Mouse (Mus musculus): ENCODE measurements around the gene Ube3c.
A peak's percentile ranks its signal among the peaks of the same experiment; 100 is the strongest.
"Not testable (repeated sequence)": the region's sequence is repeated elsewhere in the genome, so short reads cannot be mapped to it uniquely, and the experiment has no call there.

Gene Ube3c

DNA sequence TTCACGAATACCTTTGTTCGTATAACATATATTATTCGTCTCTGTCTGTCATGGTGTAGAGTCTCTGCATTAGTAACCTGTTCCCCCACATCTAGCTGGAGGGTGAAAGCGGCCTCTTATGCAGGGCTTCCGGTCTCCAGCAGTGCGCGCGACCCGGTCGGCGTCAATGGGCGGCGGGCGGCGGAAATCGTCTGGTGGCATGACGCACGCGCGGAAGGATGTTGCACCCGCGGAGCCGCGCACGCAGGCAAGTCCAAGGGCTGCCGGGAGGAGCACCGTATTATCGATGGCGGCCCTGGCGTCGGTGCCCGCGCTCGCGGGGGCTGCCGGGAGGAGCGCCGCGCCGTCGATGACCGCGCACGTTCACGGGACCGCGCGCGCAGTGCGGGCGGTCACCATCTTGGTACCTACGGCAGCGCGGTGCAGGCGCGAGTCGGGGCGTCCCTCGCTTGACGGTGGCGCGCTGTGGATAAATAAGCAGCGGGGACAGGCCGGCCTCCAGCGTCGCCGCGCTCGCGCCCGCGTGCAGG lies at the start of gene Ube3c:
Gene Ube3c, plus strand, starts transcription at position 395 of the 530 bp plus-strand sequence.
- peak; percentile 99 for DNase-seq

DNA sequence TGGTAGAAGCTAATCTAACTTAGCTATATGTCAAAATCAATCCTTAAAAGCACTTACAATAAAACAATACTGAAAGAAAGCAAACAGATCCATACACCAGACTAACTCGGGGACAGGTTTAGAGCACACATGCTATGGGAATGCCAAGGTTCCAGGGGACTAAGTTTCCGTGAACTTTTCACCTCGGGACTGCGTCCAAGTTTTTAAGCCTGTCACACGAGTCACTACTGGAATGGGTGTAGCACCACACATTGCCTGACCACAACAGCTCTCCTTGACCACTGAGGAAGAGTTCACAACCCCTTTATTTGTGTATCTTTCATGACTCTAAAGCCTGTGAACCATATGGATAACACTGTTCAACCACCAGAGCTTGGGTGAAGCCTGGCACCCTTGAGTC lies 8.9 kb upstream of the Ube3c start:
- DNase-seq, result no peak

DNA sequence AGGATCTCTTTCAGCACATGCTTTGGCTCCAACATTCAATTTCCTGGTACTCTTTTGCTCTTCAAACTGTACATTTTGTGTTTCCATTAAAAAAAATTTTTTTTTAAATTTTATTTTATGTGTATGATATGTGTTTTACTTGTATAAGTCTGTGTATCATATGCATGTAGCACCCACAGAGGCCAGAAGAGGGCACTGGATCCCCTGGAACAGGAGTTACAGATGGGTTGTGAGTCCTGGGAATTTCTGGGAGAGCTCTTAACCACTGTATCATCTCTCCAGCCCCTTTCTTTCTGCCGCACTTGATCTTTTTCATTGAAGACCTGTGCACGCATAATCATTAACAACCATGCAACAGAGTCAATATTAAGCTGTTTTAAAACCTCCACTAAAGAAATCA lies 8.4 kb upstream of the Ube3c start:
- DNase-seq, result no peak

DNA sequence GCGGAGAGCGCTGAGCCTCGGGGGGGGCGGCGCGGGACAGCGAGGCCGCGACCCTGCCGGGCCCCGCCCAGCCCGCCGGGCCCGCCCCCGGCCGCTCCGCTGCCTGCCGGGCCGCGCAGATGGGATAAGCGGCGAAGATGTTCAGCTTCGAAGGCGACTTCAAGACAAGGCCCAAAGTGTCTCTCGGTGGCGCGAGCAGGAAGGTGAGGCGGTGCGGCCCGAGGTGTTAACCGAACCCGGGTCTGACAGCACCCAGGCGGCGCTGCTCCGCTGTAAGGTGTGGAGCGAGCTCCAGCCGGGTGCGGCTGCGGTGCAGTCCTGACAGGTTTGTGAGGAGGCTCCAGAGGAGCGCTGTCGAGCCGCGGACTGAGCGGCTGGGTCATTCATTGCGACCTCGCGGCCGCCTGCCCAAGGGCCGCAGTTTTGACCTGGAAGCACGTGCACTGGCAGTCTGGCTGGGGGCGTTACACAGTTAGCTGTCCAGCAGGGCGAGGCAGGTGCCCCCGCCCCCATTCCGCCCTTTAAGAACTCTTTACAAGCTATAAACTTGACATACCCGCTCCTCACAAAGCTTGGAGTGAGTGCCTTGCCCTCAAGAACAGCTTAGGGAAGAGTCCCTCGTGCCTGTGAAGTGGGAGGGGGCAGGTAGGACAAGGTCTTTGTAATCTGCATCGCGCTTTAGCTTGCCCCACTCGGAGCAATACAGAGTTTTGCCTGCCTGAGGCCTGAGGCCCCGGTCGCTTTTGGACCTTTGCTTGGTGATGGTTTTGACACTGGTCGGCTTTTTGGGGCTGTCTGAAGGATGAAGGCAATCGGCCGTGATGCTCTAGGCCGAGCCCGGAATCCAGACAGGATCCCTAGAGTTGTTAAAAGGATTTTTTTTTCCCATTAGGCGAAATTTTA lies 587 bp downstream of the Ube3c start:
- DNase-seq, result no peak

GRCm38 (mm10) chr5:29574286-29574685 lies 5.2 kb downstream of the Ube3c start:
- not testable (repeated sequence) for DNase-seq

DNA sequence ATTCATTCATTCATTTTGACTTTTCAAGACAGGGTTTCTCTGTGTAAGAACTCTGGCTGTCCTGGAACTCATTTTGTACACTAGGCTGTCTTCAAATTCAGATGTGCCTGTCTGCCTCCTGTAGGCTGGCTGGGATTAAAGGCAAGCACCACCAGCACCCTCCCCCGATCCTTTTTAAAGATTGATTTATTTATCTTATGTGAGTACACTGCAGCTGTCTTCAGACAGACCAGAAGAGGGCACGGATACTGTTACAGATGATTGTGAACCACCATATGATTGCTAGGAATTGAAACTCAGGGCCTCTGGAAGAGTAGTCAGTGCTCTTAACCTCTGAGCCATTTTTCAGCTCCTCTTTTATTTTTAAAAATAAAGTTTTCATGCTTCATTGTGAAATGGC lies 6.0 kb downstream of the Ube3c start:
- DNase-seq, result no peak

DNA sequence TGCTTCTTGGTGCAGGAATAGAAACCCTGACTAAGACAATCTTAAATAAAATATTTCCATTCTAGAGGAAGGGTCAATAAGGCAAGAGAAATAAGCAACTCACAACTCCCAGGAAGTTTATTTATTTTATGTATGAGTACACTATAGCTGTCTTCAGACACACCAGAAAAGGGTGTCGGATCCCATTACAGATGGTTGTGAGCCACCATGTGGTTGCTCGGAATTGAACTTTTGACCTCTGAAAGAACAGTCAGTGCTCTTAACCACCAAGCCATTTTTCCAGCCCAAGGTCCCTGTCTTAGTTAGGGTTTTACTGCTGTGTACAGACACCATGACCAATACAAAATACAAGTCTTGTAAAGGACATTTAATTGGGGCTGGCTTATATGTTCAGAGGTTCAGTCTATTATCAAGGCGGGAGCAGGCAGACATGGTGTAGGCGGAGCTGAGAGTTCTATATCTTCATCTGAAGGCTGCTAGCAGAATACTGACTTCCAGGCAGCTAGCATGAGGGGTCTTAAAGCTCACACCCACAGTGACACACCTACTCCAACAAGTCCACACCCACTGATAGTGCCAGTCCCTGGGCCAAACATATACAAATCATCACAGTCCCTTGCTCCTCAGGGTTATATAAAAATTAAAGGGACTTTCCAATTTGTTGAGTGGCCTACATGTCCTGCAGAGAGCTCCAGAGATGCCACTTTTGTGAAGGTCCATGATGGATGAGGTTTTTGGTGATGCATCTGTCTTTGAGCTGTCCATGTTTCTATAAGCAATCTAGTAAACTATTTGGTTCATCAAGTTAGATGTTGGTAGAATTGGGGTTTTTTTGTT lies 9.0 kb downstream of the Ube3c start:
- DNase-seq, result no peak

GRCm38 (mm10) chr5:29583880-29584595 lies 15.0 kb downstream of the Ube3c start:
- DNase-seq, result no peak

DNA sequence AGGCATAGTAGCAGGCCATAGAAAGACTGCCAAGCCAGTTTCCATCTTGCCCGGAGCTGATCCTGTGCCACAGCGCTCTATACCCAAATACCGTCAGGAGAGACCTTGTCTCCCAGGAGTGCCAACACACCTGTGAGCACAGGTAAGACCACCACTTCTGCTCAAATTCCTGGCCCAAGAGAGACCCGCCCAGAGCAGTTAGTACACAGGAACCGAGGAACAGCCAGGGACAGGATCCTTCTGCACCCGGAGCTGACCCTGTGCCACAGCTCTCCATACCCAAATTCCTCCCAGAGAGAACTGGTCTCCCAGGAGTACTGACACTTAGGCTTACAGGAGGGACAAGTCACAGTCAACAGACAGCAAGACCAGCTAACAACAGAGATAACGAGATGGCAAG lies 23.1 kb downstream of the Ube3c start:
- DNase-seq, result not testable (repeated sequence)

DNA sequence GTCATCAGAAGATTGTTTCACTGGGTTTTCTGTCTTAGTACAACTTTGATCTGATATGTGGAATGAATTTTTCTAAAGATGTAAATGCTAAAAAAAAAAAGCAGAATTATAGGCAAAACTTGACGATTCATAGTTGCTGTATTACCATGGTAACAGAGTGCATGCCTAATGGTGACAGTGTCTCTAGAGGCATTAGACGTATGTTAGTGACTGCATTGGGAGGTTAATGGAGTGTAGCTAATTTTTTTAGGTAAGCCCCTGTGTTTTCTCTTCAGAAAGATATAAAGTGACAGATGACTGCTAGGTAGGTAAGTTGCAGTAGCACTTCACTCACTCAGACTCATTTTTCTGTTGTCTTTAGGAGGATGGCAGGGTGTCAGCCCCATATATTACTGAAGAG lies 37.5 kb downstream of the Ube3c start:
- DNase-seq, result no peak

GRCm38 (mm10) chr5:29625610-29626009 lies 56.6 kb downstream of the Ube3c start:
- no peak for DNase-seq

DNA sequence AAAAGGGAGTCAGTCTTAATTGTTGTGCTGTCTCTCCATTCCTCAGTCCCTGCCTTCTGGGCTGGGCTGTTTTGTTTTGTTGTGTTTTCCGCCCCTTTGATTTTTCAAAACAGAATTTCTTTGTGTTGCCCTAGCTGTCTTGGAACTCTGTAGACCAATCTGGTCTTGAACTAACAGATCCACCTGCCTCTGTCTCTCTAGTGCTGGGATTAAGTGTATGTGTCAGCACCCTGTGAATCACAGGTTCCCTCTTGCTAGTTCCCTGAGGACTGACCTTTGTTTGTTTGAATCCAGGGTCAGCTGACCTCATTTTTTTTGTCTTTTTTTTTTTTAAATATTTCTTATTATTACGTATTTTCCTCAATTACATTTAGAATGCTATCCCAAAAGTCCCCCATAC lies 60.9 kb downstream of the Ube3c start:
- DNase-seq, result no peak

GRCm38 (mm10) chr5:29631711-29632110 lies 62.7 kb downstream of the Ube3c start:
- no peak for DNase-seq

- no peak for DNase-seq
Observed at GRCm38 (mm10) chr5:29636298-29636697, 67.3 kb downstream of the Ube3c start.

DNA sequence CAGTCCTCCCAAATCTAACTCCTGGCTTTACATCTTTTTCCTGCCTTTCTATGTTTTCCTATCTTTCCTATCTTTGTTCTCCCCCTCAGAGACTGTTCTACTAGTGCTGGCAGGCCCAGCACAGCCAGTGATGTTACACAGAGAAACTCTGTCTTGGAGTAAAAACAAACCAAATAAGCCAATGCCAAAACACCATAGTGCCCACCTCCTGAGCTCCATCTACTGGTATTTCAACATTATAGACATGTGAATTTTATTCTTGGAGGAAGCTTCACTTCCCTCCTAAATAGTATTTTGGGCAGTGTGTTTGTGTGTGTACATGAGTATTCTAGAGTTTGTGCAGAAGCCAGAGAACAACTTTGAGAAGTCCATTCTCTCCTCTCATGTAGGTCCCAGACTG lies 67.8 kb downstream of the Ube3c start:
- DNase-seq, result no peak

- no peak for DNase-seq
Observed at GRCm38 (mm10) chr5:29641124-29641884, 72.3 kb downstream of the Ube3c start.

DNA sequence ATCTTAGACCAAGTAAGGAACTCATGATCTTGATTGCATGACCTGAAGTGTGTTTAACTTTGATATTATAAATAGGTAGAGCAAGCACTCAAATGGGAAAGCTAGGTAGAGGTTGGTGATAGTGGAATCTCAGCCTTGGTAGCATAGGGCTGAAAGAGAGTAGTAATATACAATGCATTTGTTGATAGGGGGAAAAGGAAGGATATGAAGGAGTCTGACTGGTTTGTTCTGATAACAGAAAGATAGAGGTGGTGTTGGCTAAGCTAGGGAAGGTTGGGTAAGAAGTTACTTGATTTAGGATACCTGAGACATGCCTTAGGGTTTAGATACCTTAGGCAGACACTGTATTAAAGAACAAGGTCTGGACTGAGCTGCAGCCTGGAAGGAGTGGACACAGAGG lies 82.7 kb downstream of the Ube3c start:
- no peak for DNase-seq

DNA sequence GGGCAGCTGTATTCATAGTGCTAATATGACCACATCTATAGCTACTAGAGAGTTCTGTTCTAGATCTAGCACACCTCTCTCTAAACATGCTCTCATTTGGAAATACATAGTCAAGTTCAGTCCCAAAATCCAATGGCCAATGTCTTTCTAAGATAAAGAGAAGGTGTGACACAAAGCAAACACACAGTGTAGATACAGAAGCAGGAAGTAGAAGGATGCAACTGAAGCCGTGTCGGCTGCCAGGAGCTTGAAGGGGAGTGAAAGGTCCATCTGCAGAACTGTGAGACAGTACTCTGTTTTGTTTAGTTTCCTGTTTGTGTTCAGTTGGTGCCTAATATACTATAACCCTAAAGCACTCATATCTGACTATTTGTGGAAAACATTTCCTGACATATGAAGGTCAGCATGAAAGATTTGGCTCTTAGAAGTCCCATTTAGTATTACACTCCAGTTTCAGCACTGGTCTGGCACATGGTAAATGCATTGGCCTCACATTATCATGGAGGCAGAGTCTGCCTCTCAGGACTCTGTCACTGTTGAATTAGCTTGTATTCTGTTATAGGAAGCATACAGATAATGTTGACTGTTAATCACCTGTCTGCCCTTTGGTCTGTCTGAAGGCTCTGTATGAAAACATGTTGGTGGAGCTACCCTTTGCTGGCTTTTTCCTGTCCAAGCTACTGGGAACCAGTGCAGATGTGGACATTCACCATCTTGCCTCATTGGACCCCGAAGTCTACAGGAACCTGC lies 88.7 kb downstream of the Ube3c start:
- DNase-seq, result no peak

- not testable (repeated sequence) for DNase-seq
Observed at GRCm38 (mm10) chr5:29661246-29661645, 92.2 kb downstream of the Ube3c start.

DNA sequence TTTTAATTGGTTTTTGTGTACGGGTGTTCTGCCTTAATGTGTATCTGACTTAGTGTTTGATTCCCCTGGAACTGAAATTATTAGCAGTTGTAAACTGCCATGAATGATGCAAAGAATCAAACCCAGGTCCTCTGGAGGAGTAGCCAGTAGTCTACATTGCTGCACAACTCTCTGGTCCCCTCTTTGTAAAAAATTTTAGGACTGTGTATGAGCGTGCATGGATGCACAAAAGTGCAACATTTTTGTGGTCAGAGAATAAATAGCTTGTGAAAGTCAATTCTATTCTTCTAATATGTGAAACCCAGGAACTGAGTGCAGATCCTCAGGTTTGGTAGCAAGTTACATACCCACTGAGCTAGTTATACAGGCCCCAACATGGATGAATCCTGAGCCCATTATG lies 96.3 kb downstream of the Ube3c start:
- no peak for DNase-seq

- DNase-seq, result no peak
Observed at GRCm38 (mm10) chr5:29672551-29672950, 103.5 kb downstream of the Ube3c start.

Measured in cerebellum, adult 11-12 months (tissue).